Mouse (Mus musculus) bone marrow, adult 2 months (tissue): ENCODE data around the gene Ccdc138.

Experiments used
- CTCF ChIP-seq: fragments of 200-500 bp; IDR thresholded peaks from 2 replicates; pipeline ENCODE4 v1.5.1; 2011; ENCODE audit warnings: low read length, control low read depth; ENCODE audit not compliant: control insufficient read depth, insufficient read depth
- POLR2A ChIP-seq: fragments of 200-500 bp; IDR thresholded peaks from 2 replicates; pipeline ENCODE4 v1.6.1; 2011; ENCODE audit warnings: low read depth, mild to moderate bottlenecking, control low read depth, low read length, borderline replicate concordance; ENCODE audit not compliant: control insufficient read depth

- TF ChIP-seq CTCF (no peak), POLR2A (no peak)
Observed at GRCm38 (mm10) chr10:58540613-58541012, 42.9 kb downstream of the Ccdc138 start.
